Mouse (Mus musculus) hindbrain, embryonic 11.5 days (tissue): ENCODE results near the gene Zfp536. TPM values are rescaled to one million over a fixed set of nuclear protein-coding genes. Genes with fewer than 3 reads are reported as not detected.

Experiments used
- ATAC-seq: fragments of 200-750 bp; cut with Nextera tagmentation; 2 replicates; pipeline ENCODE4 v1.8.0; 2017; ENCODE audit warnings: mild to moderate bottlenecking, moderate TSS enrichment, moderate library complexity; ENCODE audit not compliant: low FRiP score
- DNase-seq: peaks from one replicate; pipeline ENCODE4 v3.0.0-alpha.2; 2015; ENCODE audit warnings: low spot score
- H3K27ac ChIP-seq: fragments of 300-500 bp; sonication (generic); 2 replicates; pipeline ENCODE4 v1.5.1; 2014; ENCODE audit warnings: mild to moderate bottlenecking, low read depth, low read length
- H3K27me3 ChIP-seq: fragments of 300-500 bp; sonication (generic); 2 replicates; pipeline ENCODE4 v1.6.1; 2014; ENCODE audit warnings: mild to moderate bottlenecking, low read length, moderate library complexity, mixed read lengths; ENCODE audit not compliant: control insufficient read depth, insufficient read depth
- H3K36me3 ChIP-seq: fragments of 300-500 bp; sonication (generic); 2 replicates; pipeline ENCODE4 v1.6.1; 2014; ENCODE audit warnings: mild to moderate bottlenecking, low read length, moderate library complexity, mixed read lengths; ENCODE audit not compliant: control insufficient read depth, insufficient read depth
- H3K4me1 ChIP-seq: fragments of 300-500 bp; sonication (generic); replicated peaks from 2 replicates; pipeline ENCODE4 v1.6.1; 2014; ENCODE audit warnings: low read length, mixed read lengths; ENCODE audit not compliant: control insufficient read depth, insufficient read depth
- H3K4me2 ChIP-seq: fragments of 300-500 bp; sonication (generic); replicated peaks from 2 replicates; pipeline ENCODE4 v1.6.1; 2014; ENCODE audit warnings: mild to moderate bottlenecking, low read depth, low read length
- H3K4me3 ChIP-seq: fragments of 300-500 bp; sonication (generic); 2 replicates; pipeline ENCODE4 v1.5.1; 2014; ENCODE audit warnings: low read depth, low read length
- H3K9ac ChIP-seq: fragments of 300-500 bp; sonication (generic); 2 replicates; pipeline ENCODE4 v1.6.1; 2014; ENCODE audit warnings: low read depth, low read length
- H3K9me3 ChIP-seq: fragments of 300-500 bp; sonication (generic); 2 replicates; pipeline ENCODE4 v1.6.1; 2016; ENCODE audit warnings: low read length; ENCODE audit not compliant: control insufficient read depth
- WGBS: fragments of 180-500 bp; shearing (Covaris S2); extraction: QIAGEN DNeasy Blood & Tissue Kit; methylation state at CpG from one replicate; pipeline ENCODE4 v1.1.7; 2014; 5-methylcytosine and 5-hydroxymethylcytosine counted together
- polyA plus RNA-seq: library from polyadenylated mRNA; unstranded; fragments of >200 nt; fragmentation: Nextera tagmentation; extraction: Ambion mirVana; gene quantifications from 2 replicates; pipeline ENCODE4 v1.2.1, GENCODE M21; 2014

Zfp536 gene
- 27.0 and 34.2 TPM in 2 replicates for polyA plus RNA-seq

DNA sequence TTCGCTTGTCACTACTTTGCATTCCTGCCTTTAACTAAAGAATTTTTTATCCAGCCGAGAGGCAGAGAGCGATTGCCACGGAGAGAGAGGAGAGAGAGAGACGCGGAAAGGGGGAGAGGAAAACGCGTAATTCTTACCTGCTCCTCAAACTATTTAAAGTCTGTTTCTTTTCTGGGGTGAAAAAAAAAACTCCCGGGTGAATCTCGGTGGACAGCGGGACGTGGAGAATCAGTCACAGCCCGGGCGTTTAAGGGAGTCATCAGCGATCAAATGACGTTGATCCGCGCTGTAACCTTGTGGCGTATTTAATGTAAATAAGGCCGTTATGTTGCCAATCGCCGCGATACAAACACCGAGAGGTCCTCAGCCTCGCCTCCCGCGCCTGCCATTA is at the start of gene Zfp536:
TSS of gene Zfp536 (minus strand) at position 330 of the 391 bp plus-strand sequence.
- Histone ChIP-seq H3K4me3 (peak within 1 kb of the TSS; percentile 67), H3K9ac (peak within 1 kb of the TSS; percentile 77), H3K9me3 (no peaks in the 10 kb centered on the region), H3K36me3 (no peaks in the 10 kb centered on the region), H3K27me3 (no peaks in the 10 kb centered on the region; the same call in 1 of the 2 replicates), H3K4me2 (peak within 1 kb of the TSS; percentile 75), H3K4me1 (no peaks in the 10 kb centered on the region), H3K27ac (peak within 1 kb of the TSS; percentile 91)
- peak; percentile 69 for DNase-seq
- no peak for ATAC-seq
- WGBS, result under 1% methylated on average over 27 of the region's 27 CpGs

GRCm38 (mm10) chr7:37820670-37821301 is 47.3 kb upstream of the Zfp536 start:
- H3K4me2 ChIP-seq, result no peak overlapping the region
- no peak for ATAC-seq
- no peaks in the 10 kb centered on the region for H3K27me3 ChIP-seq
- no peak for DNase-seq
- H3K27ac ChIP-seq, result no peak overlapping the region
- 79% methylated on average over 11 of the region's 11 CpGs for WGBS
- H3K36me3 ChIP-seq, result no peaks in the 10 kb centered on the region
- no peaks in the 10 kb centered on the region for H3K9me3 ChIP-seq
- no peak overlapping the region for H3K9ac ChIP-seq
- no peak overlapping the region for H3K4me3 ChIP-seq
- H3K4me1 ChIP-seq, result no peaks in the 10 kb centered on the region

DNA sequence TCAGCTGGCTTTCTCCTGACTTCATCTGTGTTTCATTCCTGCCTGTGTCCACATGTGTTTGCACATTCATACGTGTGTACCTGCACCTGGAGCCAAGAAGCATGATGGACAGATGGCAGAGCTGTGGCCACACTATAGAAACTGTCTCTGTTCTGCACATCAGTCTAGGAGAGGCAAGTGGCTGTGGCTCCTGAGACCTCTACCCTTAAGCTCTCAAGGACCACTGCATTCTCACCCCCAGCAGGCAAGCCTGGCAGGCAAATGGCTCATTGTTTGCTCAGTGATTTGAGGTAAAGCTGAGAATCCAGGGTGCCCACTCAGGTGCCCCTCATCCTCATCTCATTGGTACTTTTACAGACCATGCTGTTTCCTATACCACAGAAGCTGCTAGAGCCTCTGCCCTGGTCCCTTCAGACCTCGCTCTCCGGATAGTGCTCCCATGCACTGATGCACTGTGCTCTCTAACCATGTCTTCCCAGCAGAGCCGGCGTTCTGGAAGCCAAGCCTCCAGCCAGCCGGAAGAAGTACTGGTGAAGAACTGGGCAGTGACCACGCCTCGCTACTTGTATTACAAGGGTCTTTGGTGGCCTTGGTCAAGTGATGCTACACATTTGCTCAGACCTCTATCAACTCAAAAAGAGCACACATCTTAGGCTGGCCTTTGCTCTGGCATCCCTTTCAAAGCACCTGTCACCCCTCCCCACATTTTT is 45.3 kb upstream of the Zfp536 start:
- Histone ChIP-seq H3K36me3 (no peaks in the 10 kb centered on the region), H3K4me3 (no peak overlapping the region), H3K27me3 (no peaks in the 10 kb centered on the region), H3K9me3 (no peaks in the 10 kb centered on the region), H3K27ac (no peak overlapping the region), H3K9ac (no peak overlapping the region), H3K4me2 (no peak overlapping the region), H3K4me1 (no peaks in the 10 kb centered on the region)
- ATAC-seq, result no peak
- WGBS, result 85% methylated on average over 8 of the region's 8 CpGs
- no peak for DNase-seq

DNA sequence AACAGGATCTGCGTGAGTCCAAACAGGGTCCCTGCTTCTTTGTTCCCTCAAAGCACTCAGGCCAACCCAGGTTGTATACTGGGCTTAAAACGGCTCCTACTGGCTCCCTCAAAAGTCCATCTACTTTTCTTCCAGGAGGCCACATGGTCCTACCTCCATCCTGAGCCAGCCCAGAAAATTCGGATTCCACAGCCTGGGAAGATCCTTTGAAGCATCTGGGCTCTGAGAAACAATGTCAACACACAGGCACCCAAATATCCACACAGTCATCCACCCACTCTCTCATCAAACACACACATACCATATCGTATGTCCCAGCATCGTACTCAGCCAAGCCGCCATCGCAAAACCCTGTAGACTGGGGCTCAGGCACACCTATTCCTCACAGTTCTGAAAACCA is 43.5 kb upstream of the Zfp536 start:
- no peaks in the 10 kb centered on the region for H3K9me3 ChIP-seq
- DNase-seq (no peak), ATAC-seq (no peak)
- no peaks in the 10 kb centered on the region for H3K4me1 ChIP-seq
- H3K4me2 ChIP-seq, result no peak overlapping the region
- H3K9ac ChIP-seq, result no peak overlapping the region
- H3K4me3 ChIP-seq, result no peak overlapping the region
- WGBS, result 87% methylated on average over 7 of the region's 7 CpGs
- no peaks in the 10 kb centered on the region for H3K36me3 ChIP-seq
- H3K27me3 ChIP-seq, result no peaks in the 10 kb centered on the region
- H3K27ac ChIP-seq, result no peak overlapping the region

- Histone ChIP-seq H3K9ac (no peak overlapping the region), H3K36me3 (no peaks in the 10 kb centered on the region), H3K27ac (no peak overlapping the region), H3K4me1 (no peaks in the 10 kb centered on the region), H3K9me3 (no peaks in the 10 kb centered on the region), H3K4me3 (no peak overlapping the region), H3K4me2 (no peak overlapping the region), H3K27me3 (no peaks in the 10 kb centered on the region)
- WGBS, result 62% methylated on average over 8 of the region's 8 CpGs
- no peak for ATAC-seq
- no peak for DNase-seq
These were observed 41.5 kb upstream of the Zfp536 start for GRCm38 (mm10) chr7:37814844-37815406.

- DNase-seq, result no peak
- ATAC-seq, result no peak
- Histone ChIP-seq H3K4me1 (no peaks in the 10 kb centered on the region), H3K27ac (no peak overlapping the region), H3K4me3 (no peak overlapping the region), H3K4me2 (no peak overlapping the region), H3K9me3 (no peaks in the 10 kb centered on the region), H3K36me3 (no peaks in the 10 kb centered on the region), H3K9ac (no peak overlapping the region), H3K27me3 (no peaks in the 10 kb centered on the region)
- 80% methylated on average over 10 of the region's 10 CpGs for WGBS
These were observed 40.2 kb upstream of the Zfp536 start for GRCm38 (mm10) chr7:37813676-37814075.

- H3K4me1 ChIP-seq, result no peaks in the 10 kb centered on the region
- no peaks in the 10 kb centered on the region for H3K27me3 ChIP-seq
- no peaks in the 10 kb centered on the region for H3K36me3 ChIP-seq
- no peak overlapping the region for H3K27ac ChIP-seq
- no peak overlapping the region for H3K4me2 ChIP-seq
- no peak overlapping the region for H3K4me3 ChIP-seq
- no peaks in the 10 kb centered on the region for H3K9me3 ChIP-seq
- DNase-seq (no peak), ATAC-seq (no peak)
- no peak overlapping the region for H3K9ac ChIP-seq
- 90% methylated on average over 5 of the region's 5 CpGs for WGBS
These were observed 36.5 kb upstream of the Zfp536 start for GRCm38 (mm10) chr7:37809908-37810307.

- Histone ChIP-seq H3K9ac (no peak overlapping the region), H3K4me3 (no peak overlapping the region), H3K27ac (no peak overlapping the region), H3K36me3 (no peaks in the 10 kb centered on the region), H3K27me3 (no peaks in the 10 kb centered on the region), H3K9me3 (no peaks in the 10 kb centered on the region), H3K4me2 (no peak overlapping the region), H3K4me1 (no peaks in the 10 kb centered on the region)
- no peak for DNase-seq
- ATAC-seq, result no peak
- WGBS, result 89% methylated on average over 4 of the region's 4 CpGs
These were observed 35.6 kb upstream of the Zfp536 start for GRCm38 (mm10) chr7:37809001-37809400.

DNA sequence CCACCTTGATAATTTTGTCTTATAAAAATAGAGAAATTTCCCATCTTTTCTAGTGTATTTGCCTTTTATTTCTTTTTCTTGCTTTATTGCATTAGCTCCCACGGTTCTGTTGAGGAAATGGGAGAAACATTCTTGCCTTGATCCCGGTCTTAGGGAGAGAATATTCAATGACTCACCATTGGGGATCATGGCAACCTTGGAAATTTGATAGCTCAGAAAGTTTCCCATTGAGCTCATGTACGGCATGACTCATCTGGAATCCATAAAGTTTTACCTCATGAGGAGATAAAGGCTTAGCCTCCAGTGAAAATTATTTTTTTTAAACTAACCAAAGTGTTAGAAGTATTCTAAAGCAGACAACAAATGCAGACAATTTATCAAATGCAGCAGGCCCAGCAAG is 27.7 kb upstream of the Zfp536 start:
- no peak overlapping the region for H3K4me2 ChIP-seq
- H3K36me3 ChIP-seq, result no peaks in the 10 kb centered on the region
- WGBS, result 63% methylated on average over 3 of the region's 3 CpGs
- H3K27me3 ChIP-seq, result no peaks in the 10 kb centered on the region
- H3K9ac ChIP-seq, result no peak overlapping the region
- DNase-seq, result no peak
- no peak for ATAC-seq
- H3K27ac ChIP-seq, result no peak overlapping the region
- no peak overlapping the region for H3K4me3 ChIP-seq
- no peaks in the 10 kb centered on the region for H3K4me1 ChIP-seq
- H3K9me3 ChIP-seq, result no peaks in the 10 kb centered on the region
